Mouse (Mus musculus) ES-E14 (cell line): ENCODE data around the gene Myh3.

Experiments
- CHD2 ChIP-seq: IDR thresholded peaks from 2 replicates; pipeline ENCODE4 v1.6.1; 2014; ENCODE audit warnings: mild to moderate bottlenecking, low read depth, low read length, inconsistent platforms
- HCFC1 ChIP-seq: IDR thresholded peaks from 2 replicates; pipeline ENCODE4 v1.6.1; 2012; ENCODE audit warnings: low read length, inconsistent platforms, borderline replicate concordance; ENCODE audit not compliant: insufficient read depth
- ZNF384 ChIP-seq: IDR thresholded peaks from 2 replicates; pipeline ENCODE4 v1.6.1; 2012; ENCODE audit warnings: low read depth, low read length, inconsistent platforms

GRCm38 (mm10) chr11:67082793-67083192 lies 4.7 kb downstream of the Myh3 start:
- TF ChIP-seq ZNF384, result no peak
- TF ChIP-seq HCFC1, result no peak
- no peak for TF ChIP-seq CHD2
